Mouse (Mus musculus): ENCODE measurements around the gene Abcg4.

DNA sequence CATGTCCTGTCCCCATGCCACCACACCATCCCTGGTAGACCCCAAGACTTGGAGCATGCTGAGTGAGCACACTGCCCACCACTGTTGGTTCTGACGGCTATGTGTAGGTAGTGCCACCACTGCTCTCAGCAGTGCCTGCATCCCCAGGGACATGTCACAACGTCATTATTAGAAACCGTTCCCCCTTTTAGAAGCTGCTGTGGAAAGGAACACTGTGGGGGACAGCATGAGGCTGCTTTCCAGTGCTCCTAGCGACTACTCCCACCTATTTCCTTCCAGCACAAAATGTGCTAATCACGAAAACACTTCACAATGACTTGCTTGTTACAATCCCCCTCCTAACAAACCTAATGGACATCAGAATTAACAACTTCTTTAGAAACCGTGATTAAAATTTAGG is 62.4 kb downstream of the Abcg4 start:
- TF ChIP-seq CTCF (IDR thresholded peaks at IDR 0.05; ENCODE audit: extremely low read depth, insufficient read depth, insufficient read length, insufficient replicate concordance): no peak
- no peak for TF ChIP-seq POLR2A (IDR thresholded peaks at IDR 0.05; ENCODE audit: low read depth, low read length)
